Mouse (Mus musculus): Measurements from ENCODE around the gene Rcl1.

Gene Rcl1

DNA sequence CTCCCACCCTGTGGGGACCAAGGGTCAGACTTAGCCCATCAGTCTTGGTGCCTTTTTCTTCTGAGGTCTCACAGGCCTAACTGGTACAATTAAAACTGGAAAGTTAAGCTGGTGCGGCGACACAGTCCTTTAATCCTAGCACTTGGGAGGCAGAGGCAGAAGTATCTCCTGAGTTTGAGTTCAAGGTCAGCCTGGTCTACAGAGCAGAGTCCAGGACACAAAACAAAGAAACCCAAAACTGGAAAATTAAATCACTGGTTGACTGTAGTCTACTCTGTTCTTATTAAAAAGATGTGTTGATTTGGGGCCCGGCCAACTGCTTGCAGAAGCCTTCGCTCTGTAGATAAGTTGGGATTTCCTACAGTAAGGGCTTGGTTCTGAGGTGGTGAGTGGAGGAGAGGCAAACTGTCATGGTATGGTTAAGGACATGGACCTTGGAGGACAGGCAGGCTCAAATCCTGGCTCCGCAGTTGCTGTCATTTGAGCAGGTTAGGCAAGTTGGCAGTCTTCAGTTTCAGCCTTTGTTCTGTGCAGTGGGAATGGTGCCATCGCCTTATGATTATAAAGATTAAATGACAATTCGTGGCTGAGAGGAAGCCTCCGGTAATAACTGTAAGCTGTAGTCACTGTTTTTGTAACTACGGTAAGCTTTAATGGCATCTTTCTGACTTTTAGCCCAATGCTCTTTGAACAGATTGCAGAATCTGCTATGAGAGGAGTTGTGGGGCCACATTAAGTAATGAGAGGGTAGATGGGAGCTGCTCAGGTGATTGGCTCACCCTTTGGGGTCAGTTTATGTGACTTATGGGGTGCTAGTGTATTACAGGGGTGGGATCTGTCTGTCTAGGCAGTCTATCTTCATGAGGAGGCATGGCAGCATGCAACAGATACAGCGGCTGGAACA is 12.8 kb downstream of the Rcl1 start:
- no peak for DNase-seq (ENCODE audit: low spot score)

DNA sequence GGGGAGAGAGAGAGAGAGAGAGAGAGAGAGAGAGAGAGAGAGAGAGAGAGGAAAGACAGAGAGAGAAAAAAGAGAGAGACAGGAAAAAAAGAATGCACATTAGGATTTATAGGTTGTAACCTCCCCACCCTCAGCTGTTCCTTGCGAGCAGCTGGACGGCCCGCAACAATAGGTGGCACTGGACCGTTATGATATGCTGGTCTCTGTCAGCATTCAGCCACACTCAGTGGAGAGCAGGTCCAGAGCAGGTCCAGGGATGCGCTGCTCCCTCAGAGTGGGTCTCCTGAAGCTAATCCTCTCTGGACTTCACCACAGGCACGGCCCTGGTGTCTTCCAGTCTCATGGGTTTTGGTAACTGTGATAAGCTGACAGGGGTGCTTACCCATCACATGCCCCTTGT is 15.6 kb downstream of the Rcl1 start:
- no peak for DNase-seq (ENCODE audit: low spot score)

DNA sequence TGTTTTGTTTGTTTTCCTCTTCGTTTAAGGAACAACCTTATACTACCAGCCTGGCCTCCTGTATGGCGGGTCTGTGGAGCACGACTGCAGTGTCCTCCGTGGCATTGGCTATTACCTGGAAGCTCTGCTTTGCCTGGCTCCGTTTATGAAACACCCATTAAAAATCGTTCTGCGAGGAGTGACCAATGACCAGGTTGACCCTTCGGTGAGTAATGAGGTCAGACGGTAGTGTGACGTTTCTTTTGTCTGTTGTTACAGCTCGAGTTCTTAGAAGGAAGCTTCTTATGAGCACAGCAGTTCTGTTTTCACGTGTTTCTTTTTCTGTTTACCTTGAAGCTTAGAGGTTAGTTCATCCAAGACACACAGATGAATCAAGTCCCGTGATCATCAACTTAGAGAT is 17.0 kb downstream of the Rcl1 start:
- DNase-seq (ENCODE audit: low spot score): no peak

DNA sequence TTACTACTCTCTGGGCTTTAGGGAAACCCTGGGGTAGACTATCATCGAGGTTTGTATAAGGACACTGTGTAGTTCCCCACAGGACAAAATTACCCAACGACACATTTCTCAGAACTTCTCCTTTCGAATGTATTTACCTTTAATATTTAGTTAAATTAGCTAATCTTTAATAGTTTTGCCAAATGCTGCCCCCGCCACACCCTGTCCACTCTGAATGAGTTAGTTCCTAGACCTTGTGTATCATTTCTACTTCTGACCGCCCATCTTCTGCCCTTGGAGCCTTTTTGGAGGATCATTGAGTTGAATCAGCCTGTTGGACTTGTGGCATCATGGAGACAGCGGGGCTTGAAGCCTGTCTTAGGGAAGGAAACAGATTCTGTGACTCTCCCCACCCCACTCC is 19.1 kb downstream of the Rcl1 start:
- no peak for DNase-seq (ENCODE audit: low spot score)

DNA sequence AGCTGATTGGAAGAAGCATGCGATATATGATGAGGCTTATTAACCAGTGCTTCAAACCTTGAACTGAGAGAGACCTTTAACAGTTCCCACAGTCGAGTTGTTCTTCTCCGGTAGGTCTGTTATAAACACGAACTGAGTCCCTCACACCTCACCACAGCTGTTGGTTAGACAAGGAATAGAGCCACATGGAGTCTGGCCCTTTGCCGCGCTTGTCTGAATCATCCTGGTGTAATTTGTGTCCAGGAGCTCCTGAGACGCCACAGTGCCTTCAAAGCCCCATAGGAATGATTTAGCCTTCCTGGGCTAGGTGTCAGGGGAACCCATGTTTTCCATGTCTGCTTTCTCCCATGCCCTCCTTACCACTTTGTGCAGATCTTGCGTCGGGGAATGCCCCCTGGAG is 20.2 kb downstream of the Rcl1 start:
- DNase-seq (ENCODE audit: low spot score): no peak

DNA sequence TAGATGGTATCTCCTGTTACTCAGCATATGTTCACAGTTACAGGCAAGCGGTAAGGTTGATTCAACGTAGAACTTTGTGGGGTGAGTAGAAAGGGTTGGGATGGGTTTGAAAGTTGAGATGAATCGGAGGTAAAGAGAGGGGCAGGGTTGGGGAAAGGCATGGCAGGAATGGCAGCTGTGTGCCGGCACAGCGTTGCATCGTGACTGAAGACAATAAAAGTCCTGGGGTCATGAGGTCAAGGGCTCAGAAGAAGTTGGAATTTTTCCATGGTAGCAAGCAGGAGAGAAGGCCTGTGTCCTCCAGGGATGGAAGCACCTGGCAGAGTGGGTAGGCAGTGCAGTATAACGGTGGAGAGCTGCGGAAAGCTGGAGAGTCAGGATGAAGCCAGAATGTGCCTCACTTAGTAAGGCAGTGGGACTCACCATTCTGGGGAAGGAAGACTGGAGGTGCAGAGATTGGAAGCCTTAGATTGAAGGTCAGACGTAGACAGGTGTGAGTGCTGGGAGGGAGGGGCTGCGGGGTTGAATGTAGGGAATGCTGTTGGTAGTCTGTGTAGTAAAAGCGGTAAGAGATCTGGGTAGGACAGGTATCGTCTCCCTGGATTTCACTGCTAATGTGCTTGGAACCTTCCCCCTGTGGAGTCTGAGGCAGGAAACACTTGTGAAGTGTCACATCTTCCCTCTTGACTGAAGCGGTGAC is 23.9 kb downstream of the Rcl1 start:
- DNase-seq (ENCODE audit: low spot score): no peak

DNA sequence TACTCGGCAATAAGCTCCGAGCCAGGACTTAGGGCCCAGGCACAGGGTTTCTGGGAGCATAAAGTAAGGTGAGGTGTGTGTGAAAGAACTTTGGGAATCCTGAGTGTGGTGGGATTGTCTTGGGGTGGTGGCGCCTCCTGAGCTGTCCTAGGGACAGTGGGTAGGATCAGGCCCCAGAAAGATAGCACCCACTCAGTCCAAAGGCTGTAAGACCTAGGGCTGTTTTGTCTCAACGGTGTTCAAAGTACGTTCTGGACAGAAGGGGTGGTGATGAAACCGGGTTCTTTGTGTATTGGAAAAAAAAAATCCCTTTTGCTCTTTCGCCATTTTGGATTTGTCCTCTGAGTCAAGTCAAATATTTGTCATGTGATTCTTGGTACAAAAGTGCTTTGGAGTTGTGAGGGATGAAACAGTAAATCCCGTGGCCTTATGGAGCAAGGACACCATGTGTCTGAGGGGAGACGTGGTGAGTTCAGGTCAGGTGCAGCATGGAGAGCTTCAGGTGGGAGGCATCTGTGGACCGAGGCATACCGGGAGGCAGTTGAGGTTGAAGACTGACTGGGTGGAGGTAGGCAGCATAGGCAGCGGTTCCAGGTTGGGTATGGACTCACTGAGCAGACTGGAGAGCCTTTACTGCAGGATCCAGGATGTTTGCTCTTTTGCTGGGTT is 25.3 kb downstream of the Rcl1 start:
- DNase-seq (ENCODE audit: low spot score): no peak

DNA sequence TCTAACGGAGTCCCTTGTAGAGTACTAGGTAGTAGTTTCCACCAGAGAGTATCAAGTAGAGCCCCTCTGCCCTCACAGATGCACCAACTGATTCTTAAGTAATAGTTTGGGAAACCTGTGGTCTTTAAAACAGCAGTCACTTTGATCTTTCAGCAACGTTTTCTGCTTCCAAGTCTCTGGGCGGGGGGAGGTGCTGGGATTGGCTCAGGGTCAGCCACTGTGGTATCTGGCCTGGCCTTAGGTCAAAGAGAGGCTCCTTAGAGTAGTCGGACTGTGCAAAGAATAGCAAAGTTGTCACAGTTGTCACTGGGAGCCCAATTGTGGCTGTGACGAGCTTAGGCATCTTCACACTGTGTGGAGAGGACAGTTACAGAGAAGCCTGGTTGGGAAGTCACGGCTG is 26.2 kb downstream of the Rcl1 start:
- DNase-seq (ENCODE audit: low spot score): no peak

DNA sequence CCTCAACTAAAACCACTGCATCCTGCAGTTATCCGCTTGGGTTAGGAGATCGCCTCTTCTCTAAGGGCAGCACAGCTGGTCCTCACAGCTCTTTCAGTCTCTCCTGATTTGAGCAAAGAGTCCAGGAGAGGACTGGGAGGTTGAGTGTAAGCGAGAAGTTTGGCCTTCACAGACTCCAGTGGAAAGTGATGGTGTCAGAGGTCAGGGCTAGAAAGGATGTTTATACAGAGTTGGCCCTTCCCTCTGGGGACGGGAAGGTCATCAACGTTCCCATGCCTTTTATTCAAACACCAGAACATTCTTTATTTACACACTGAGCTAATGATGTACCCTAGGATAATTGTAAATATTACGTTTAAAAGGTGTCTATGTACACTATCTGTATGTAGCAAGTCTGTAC is 27.0 kb downstream of the Rcl1 start:
- no peak for DNase-seq (ENCODE audit: low spot score)

DNA sequence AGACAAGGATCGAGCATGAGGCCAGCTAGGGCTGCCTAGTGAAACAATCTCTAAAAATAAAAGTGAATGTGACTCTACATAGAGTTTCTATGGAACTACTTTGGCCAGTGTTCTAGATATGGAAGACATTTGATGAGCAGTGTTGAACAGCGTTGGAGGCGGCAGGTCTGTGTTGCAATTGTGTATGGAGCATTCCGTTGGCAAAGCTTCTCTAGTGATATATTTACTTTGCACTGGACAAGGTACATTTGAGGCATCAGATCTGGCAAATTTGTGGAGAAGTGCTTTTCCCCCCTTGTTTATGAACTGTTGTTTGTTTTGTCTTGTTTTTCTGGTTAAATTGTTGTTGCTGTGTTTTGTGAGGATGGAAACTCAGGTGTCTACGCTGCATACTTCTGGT is 28.4 kb downstream of the Rcl1 start:
- DNase-seq (ENCODE audit: low spot score): no peak

DNA sequence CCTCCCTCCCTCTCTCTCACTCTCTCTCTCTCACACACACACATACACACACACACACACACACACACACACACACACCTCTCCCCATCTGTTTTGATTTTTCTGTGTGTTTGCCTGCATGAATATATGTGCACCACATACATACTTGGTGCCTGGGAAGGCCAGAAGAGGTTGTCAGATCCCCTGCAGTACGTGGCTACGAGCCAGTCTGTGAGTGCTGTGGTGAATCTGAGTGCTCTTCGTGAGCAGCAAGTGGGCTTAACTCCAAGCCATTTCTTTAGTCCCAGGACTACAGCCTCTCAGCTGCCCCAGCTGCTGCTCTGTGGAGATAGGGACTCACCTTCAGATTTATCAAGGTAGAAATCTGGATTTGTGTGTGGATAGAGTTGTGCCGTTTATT is 30.0 kb downstream of the Rcl1 start:
- DNase-seq (ENCODE audit: low spot score): no peak

DNA sequence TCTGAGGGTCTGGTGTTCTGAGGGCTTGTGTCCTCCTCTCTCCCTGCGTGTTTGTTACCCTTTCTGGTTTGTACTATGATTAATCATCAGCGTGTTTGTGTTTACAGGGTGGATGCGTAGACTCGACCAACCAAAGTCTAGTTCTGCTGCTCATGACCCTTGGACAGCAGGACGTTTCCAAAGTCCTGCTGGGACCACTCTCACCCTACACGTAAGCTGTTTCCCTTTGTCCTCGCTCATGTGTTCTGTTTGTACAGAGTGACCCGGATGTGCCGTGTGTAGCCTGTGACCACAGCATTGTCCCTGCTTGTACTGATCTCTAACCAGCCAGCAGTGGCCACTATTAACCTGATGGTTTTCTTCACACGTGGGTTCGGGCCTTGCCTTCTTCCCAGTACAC is 33.1 kb downstream of the Rcl1 start:
- no peak for DNase-seq (ENCODE audit: low spot score)

DNA sequence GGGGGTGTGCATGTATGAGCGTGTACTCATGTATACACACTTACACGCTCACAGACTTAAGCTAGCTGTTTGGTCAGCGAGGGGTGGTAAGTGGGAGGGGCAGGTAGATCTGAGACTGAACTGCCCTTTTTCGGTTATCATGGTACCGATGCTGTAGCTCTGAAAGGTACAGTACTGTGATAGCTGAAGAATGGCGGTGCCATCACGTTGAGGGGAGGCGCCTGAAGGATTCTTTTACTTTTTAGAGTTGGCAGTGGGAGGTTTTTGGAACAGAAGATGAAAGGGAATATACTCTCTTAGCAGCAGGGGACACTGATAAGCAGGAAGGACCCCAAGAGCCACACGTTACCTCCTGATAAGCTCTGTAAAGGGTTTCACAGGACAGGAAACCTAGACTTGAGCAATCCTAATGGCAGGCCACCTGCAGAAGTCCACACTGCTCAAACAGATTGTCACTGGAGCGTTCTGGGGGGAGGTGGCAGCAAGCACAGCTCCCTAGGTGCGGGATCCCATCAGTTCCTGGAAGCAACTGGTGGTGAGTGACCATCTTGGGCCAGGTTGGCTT is 34.1 kb downstream of the Rcl1 start:
- DNase-seq (ENCODE audit: low spot score): peak; percentile 39

DNA sequence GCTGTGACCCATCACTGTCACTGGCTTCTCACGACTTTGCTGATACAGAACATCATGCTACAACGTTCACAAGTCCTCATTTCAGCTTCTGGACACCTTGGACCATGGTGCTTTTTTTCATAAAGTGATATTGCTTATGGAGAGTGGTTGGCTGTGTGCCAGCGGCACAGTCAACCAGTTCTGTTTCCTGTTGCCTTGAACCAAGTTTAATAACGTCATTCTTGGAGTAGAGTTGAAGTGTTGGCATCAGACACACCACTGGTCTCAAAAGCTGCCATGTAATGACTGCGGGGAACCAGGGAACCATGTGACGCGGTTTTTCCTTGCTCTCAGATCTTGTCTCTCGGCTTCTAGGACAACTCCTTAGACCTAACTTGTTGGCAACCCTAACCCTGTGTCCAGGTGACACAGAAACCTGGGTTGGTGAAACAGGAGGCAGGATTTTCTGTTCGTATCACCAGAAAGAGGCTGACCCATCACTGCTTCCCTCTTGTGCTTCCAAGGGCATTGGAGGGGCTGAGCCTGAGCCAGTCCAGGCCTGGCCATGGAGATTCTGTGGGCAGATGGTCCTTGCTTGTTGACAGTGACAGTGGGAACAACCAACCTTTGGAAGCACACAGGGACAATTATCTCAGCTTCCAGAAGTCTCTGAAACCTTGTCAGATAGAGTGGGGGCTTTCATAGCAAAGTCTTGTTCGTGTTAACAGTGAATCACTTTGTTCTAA is 37.5 kb downstream of the Rcl1 start:
- DNase-seq (ENCODE audit: low spot score): no peak

DNA sequence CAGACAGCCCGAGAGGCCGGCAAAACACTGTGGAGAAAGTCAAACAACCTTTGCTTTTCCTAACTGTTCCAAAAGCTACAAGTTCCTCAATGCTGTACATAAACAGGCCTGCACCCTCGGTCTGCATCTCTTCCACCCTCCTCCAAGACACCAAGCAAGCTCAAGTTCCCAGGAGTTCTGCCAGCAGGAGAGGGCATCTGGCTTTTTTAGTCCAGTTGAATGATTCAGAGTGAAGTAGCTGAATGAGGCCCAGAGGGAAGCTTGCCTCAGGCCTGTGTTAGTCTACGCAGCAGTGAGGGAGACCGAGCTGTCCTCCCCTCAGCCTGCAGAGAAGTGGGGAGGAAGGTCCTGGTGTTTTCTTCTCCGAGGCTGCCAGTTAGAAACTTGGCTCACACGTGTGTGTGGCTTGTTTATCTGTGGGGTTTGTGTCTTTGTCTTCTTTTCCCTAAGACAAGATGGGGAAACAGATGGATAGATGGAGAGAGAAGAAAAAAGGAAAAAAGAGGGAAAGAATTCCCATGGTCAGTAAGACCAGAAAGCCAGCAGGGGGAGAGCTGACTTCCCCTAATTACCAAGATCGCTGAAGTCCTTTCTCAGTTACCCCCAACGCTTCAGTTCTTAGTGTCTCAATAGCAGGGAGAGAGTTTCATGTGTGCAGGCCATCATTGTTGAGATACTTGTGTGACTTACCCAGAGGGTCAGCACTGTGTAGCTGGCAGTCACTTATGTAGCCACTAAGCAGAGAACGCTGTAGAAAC is 38.7 kb downstream of the Rcl1 start:
- no peak for DNase-seq (ENCODE audit: low spot score)

DNA sequence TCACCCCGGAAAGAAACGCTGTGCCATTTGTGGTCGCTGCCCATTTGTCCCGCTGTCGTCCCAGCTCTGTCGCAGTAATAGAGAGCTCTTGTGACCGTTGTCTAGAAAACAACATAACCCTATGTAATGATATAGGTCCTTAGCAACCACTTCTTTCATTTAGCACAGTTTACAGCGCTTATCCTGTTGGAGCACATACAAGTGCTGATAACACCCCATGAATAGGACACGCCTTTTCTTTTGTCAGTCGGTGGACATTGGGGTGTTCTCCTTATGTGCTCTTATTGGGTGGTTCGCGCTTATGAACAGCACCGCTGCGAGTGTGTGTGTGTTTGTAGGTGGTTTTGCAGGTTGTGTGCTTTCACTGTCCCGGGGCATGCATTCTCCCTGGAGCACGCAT is 39.8 kb downstream of the Rcl1 start:
- DNase-seq (ENCODE audit: low spot score): peak; percentile 27

DNA sequence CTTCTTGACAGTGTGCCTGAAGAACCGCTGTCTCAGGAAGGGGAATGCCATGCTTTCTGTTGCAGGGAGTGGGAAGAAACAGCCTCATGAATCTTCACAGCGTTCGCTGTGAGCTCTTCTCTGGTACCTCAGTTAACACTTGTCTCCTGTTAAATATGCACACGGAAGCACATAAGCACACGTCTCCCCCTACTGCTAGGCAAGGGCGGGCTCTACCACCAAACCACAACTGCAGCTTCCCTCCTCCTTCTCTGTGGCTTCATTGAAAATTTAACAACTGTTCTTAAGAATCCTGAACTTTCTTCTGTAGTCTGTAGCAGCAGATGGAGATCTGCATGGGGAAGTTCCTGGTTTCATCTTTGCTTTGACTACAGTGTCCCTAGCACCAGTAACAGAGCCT is 41.1 kb downstream of the Rcl1 start:
- no peak for DNase-seq (ENCODE audit: low spot score)

DNA sequence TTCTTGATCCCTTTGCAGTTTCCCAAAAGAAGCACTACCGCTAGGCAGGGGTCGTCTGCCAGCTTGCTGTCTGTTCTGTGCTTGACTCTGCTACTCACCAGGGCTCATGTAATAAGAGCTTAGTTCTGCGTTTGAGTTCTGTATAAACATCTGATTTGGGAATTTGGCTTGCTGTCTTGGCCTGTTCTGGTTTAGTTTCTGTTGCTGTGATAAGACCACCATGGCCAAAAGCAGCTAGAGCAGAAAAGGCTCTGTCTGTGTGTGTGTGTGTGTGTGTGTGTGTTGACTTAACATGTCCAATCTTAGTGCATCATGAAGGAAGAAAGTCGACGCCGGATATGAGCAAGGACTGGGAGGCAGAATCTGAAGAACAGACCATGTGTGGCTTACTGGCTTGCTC is 44.2 kb downstream of the Rcl1 start:
- DNase-seq (ENCODE audit: low spot score): no peak

DNA sequence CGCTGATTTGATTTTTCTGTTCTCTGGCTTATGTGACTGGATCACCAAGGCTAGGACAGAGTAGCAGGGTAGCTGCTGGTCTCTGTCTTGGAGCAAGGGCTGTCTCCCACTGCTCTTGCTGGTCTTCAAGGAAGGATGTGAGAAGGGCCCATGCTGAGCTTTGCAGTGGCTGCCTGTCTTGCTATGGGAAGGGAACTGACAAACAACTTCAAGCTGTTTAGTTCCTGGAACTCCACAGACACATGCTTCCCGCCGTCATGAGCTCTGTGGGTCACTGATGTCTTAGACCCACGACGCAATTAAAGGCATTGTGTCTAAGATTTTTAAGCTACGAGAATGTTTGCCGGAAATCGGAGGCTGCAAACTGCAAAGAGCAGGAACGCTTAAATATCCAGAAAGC is 45.6 kb downstream of the Rcl1 start:
- no peak for DNase-seq (ENCODE audit: low spot score)

DNA sequence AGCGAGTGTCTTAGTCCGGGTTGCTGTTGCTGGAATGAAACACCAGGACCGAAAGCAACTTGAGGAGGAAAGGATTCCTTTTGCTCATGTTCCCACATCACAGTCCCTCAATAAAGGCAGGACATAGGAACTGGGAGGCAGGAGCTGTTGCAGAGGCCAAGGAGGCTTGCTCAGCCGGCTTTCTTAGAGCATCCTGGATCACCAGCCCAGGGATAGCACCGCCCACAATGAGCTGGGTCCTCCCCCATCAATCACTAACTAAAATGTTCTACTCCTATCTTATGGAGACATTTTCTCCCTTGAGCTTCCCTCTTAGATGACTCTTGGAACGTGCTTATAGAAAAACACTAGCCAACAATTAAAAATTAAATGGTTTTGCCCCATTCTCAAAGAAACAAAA is 48.4 kb downstream of the Rcl1 start:
- DNase-seq (ENCODE audit: low spot score): no peak

DNA sequence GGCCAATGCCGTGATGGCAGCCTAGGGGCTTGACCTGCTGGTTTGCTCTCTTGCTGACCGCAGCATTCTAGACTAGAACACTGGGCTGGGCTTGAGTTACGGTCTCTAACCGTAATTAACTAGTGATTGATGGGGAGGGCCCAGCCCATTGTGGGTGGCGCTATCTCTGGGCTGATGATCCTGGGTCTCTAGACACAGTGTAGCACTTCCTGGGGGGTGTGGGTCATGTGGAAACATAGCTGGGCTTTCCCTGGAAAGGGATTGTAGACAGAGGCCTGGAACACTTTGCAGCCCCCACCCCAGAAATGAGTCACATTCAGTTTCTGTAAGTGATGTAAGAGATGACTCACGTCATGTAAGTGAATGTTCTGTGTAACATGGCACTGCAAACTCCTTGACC is 48.9 kb downstream of the Rcl1 start:
- no peak for DNase-seq (ENCODE audit: low spot score)
